Mouse (Mus musculus) neutrophil, adult 59 days (primary cell): ENCODE measurements around the gene H2afb2. TPM values are rescaled to one million over a fixed set of nuclear protein-coding genes. Genes with fewer than 3 reads are reported as not detected.

ENCODE experiments used
- total RNA-seq, 2 experiments: library from RNA; stranded (reverse); gene quantifications; 1 replicate in 1 of 2; 2 replicates in 1 of 2; pipeline ENCODE4 v1.2.4; 2023

The H2afb2 gene
- not detected for total RNA-seq

GRCm38 (mm10) chrX:116680878-116681277 is at the start of gene H2afb2:
Gene H2afb2 (plus strand): TSS chrX:116681178.

Other genes with a start within 250 kb of the H2afb2 start
- not detected for gene Cpxcr1, start 232.2 kb upstream of the H2afb2 start, total RNA-seq